Mouse (Mus musculus) MEL (cell line): Measurements from ENCODE around the gene Hrasls5.

Experiments used
- CHD1 ChIP-seq: IDR thresholded peaks from 2 replicates; pipeline ENCODE4 v1.6.1; 2012; ENCODE audit warnings: low read depth, mild to moderate bottlenecking, inconsistent platforms, low read length, improper control_type of control experiment
- CTCF ChIP-seq, 3 experiments: IDR thresholded peaks in 2 of 3; conservative IDR thresholded peaks in 1 of 3; 2 replicates each; pipeline ENCODE4 v1.5.1; 2011 to 2012; ENCODE audit warnings: low read length in 3 of 3, low read depth in 2 of 3, mild to moderate bottlenecking in 2 of 3, improper control_type of control experiment in 1 of 3, inconsistent platforms in 1 of 3, mixed read lengths in 1 of 3, moderate library complexity in 1 of 3; ENCODE audit not compliant: control insufficient read depth in 1 of 3, insufficient read depth in 1 of 3, poor library complexity in 1 of 3, severe bottlenecking in 1 of 3
- E2F4 ChIP-seq: IDR thresholded peaks from 2 replicates; pipeline ENCODE4 v1.6.1; 2011; ENCODE audit warnings: low read depth, low read length, improper control_type of control experiment, borderline replicate concordance
- POLR2A ChIP-seq, 2 experiments: IDR thresholded peaks; 2 replicates each; pipeline ENCODE4 v1.6.1; 2011 to 2012; ENCODE audit warnings: low read length in 2 of 2, mild to moderate bottlenecking in 2 of 2, control low read depth in 1 of 2, improper control_type of control experiment in 1 of 2, low read depth in 1 of 2, moderate library complexity in 1 of 2; ENCODE audit not compliant: control insufficient read depth in 1 of 2, insufficient read depth in 1 of 2, poor library complexity in 1 of 2

- TF ChIP-seq E2F4 (no peak), CTCF (IDR thresholded peaks at IDR 0.05 in 2 of 3, conservative IDR thresholded peaks at IDR 0.05 in 1 of 3; ENCODE audit: control insufficient read depth in 1 of 3, insufficient read depth in 1 of 3, low read depth in 2 of 3, low read length in 3 of 3, poor library complexity in 1 of 3, severe bottlenecking in 1 of 3) (no peak), CHD1 (no peak), POLR2A (IDR thresholded peaks at IDR 0.05; ENCODE audit: control insufficient read depth in 1 of 2, insufficient read depth in 1 of 2, low read depth in 1 of 2, low read length in 2 of 2, poor library complexity in 1 of 2) (no peak)
Observed at GRCm38 (mm10) chr19:7687988-7688387, 75.6 kb downstream of the Hrasls5 start.
